Mouse (Mus musculus) hindbrain, embryonic 12.5 days (tissue): ENCODE measurements around the gene Olfr812. TPM values are rescaled to one million over a fixed set of nuclear protein-coding genes. Genes with fewer than 3 reads are reported as not detected.
"Not testable (repeated sequence)": the region's sequence is repeated elsewhere in the genome, so short reads cannot be mapped to it uniquely, and the experiment has no call there.

Experiments used
- ATAC-seq: fragments of 200-750 bp; cut with Nextera tagmentation; 2 replicates; pipeline ENCODE4 v1.8.0; 2017; ENCODE audit warnings: moderate TSS enrichment; ENCODE audit not compliant: low FRiP score
- H3K27ac ChIP-seq: fragments of 300-500 bp; sonication (generic); 2 replicates; pipeline ENCODE4 v1.5.1; 2016; ENCODE audit warnings: mild to moderate bottlenecking
- H3K27me3 ChIP-seq: fragments of 300-500 bp; sonication (generic); 2 replicates; pipeline ENCODE4 v1.6.1; 2016; ENCODE audit warnings: mild to moderate bottlenecking
- H3K36me3 ChIP-seq: fragments of 300-500 bp; sonication (generic); 2 replicates; pipeline ENCODE4 v1.6.1; 2016; ENCODE audit warnings: mild to moderate bottlenecking
- H3K4me1 ChIP-seq: fragments of 300-500 bp; sonication (generic); 2 replicates; pipeline ENCODE4 v1.6.1; 2016
- H3K4me2 ChIP-seq: fragments of 300-500 bp; sonication (generic); replicated peaks from 2 replicates; pipeline ENCODE4 v1.6.1; 2016; ENCODE audit warnings: mild to moderate bottlenecking
- H3K4me3 ChIP-seq: fragments of 300-500 bp; sonication (generic); 2 replicates; pipeline ENCODE4 v1.5.1; 2016; ENCODE audit warnings: mild to moderate bottlenecking
- H3K9ac ChIP-seq: fragments of 300-500 bp; sonication (generic); 2 replicates; pipeline ENCODE4 v1.6.1; 2016; ENCODE audit warnings: mild to moderate bottlenecking, moderate library complexity
- H3K9me3 ChIP-seq: fragments of 300-500 bp; sonication (generic); replicated peaks from 2 replicates; pipeline ENCODE4 v1.6.1; 2016; ENCODE audit warnings: mild to moderate bottlenecking
- WGBS: fragments of 180-500 bp; shearing (Covaris S2); methylation state at CpG from one replicate; pipeline ENCODE4 v1.1.7; 2016; 5-methylcytosine and 5-hydroxymethylcytosine counted together
- polyA plus RNA-seq: library from polyadenylated mRNA; unstranded; fragments of >200 nt; fragmentation: Nextera tagmentation; extraction: Ambion mirVana; gene quantifications from 2 replicates; pipeline ENCODE4 v1.2.1, GENCODE M21; 2016

Olfr812 gene
- polyA plus RNA-seq: not detected in 2 replicates

DNA sequence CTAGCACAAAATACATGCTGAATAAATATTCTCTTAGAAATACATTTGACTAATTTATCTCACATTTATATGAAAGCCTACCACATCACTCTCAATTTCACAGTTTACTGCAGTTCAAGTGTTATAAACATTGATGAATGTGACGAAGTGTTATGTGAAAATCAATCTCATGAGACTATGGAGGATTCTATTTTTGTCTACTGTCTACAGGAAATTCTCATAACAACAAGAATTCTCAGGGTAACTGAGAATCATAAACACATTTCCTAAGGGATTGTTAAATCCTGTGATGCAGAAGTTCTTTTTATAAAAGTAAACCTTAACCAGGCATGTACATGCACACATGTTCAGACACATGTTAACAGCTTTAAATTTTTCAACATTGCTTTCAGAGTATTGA lies at the start of gene Olfr812:
TSS of gene Olfr812 (minus strand) at position 101 of the 400 bp plus-strand sequence.
- no peaks in the 10 kb centered on the region for H3K9me3 ChIP-seq
- H3K27me3 ChIP-seq: no peaks in the 10 kb centered on the region
- H3K4me1 ChIP-seq: no peaks in the 10 kb centered on the region
- H3K27ac ChIP-seq: no peak within 1 kb of the TSS
- 77% methylated on average over 1 of the region's 1 CpGs for WGBS
- H3K4me2 ChIP-seq: no peak within 1 kb of the TSS
- no peak within 1 kb of the TSS for H3K9ac ChIP-seq
- H3K4me3 ChIP-seq: no peak within 1 kb of the TSS
- no peaks in the 10 kb centered on the region for H3K36me3 ChIP-seq
- no peak for ATAC-seq

DNA sequence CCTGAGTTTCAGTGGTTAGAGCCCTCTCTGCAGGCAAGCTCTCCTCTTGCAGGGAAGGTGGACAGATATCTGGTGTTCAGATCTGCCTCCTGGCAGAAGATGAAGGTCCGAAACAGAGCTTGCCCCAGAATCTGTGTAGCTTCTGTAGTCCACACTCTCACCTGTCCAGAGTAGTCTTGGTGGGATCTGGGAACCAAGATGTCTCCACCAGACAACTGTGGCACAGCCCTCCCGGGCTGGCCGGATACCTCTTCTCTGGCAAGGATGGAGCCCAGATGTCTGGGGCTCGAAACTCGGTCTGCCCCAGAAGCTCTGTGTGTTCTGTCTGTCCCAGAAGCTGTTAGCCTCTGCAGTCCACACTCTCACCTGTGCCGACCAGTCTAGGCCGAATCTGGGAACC lies 40.0 kb upstream of the Olfr812 start:
- no peaks in the 10 kb centered on the region for H3K27me3 ChIP-seq
- 91% methylated on average over 7 of the region's 7 CpGs for WGBS
- no peak overlapping the region for H3K4me3 ChIP-seq
- no peak for ATAC-seq
- H3K9ac ChIP-seq: no peak overlapping the region
- H3K36me3 ChIP-seq: no peaks in the 10 kb centered on the region
- no peaks in the 10 kb centered on the region for H3K9me3 ChIP-seq
- no peak overlapping the region for H3K4me2 ChIP-seq
- no peak overlapping the region for H3K27ac ChIP-seq
- H3K4me1 ChIP-seq: no peaks in the 10 kb centered on the region

DNA sequence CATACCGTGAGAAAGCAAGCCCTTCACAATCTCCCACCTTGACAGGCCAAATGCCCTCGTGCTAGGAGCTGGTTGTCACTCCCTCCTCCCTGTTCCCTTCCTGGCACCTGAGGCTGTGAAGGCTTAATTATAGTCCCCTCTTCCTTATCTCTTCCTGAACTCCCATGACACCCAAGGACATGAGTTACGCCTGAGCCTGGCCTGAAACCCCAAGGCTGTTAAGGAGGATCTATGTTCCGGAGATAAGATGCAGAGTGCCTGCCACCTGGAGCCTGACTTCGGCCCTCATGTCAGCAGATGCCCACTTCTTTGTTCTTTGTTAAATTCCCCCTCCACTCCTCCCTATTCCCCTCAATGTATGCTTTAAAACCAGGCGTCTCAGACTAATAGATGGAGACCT lies 39.6 kb upstream of the Olfr812 start:
- H3K27ac ChIP-seq, H3K4me2 ChIP-seq, H3K4me3 ChIP-seq, H3K9ac ChIP-seq, H3K4me1 ChIP-seq, H3K36me3 ChIP-seq, ATAC-seq, H3K9me3 ChIP-seq, H3K27me3 ChIP-seq: not testable (repeated sequence)
- WGBS: 83% methylated on average over 6 of the region's 6 CpGs

DNA sequence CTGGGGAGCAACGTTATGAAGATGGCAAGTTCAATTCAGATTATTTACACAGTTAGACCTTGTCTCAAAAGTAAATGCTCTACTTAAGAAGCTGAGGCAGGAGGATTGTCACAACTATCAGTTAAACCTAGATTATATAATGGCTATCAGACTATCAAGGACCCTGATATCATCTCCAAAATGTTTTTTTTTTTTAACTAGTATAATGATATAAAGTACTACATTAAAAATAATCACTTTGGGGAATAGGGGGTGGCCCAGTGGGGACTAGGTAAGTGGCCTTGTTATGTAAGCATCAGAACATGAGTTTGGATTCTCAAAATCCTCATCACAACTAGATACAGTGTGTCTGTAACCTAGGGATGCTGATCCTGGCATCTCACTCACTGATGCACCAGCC lies 33.9 kb upstream of the Olfr812 start, which contains the start of gene Olfr814:
TSS of gene Olfr814 (minus strand) at position 101 of the 400 bp plus-strand sequence.
- not testable (repeated sequence) for H3K27me3 ChIP-seq, H3K27ac ChIP-seq, H3K9me3 ChIP-seq, H3K36me3 ChIP-seq, H3K4me2 ChIP-seq, H3K4me3 ChIP-seq, ATAC-seq, H3K9ac ChIP-seq, H3K4me1 ChIP-seq
- WGBS: 64% methylated on average over 1 of the region's 1 CpGs

DNA sequence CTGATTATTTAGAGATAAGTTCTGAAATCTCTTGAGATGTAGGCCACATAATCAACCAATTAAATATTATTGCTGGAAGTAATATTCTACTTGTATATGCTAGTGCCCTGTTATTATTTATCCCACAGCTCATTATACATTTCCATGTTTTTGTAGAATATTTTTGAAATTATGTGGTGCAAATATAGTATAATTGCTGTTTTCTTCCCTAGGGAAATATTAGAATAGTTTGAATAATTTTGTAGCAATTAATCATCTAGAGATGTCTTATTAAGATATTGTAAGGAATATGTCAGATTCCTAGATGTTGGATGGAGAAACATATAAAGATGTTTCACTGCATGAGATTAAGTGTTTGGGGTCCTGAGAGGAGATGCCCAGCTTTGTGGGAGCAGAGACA lies 9.2 kb upstream of the Olfr812 start, which contains the start of gene Olfr813:
TSS of gene Olfr813 (plus strand) at position 301 of the 400 bp plus-strand sequence.
- Histone ChIP-seq H3K4me1 (no peaks in the 10 kb centered on the region), H3K9me3 (no peaks in the 10 kb centered on the region), H3K4me3 (no peak within 1 kb of the TSS), H3K4me2 (no peak within 1 kb of the TSS), H3K27me3 (no peaks in the 10 kb centered on the region), H3K9ac (no peak within 1 kb of the TSS), H3K27ac (no peak within 1 kb of the TSS), H3K36me3 (no peaks in the 10 kb centered on the region)
- no peak for ATAC-seq

DNA sequence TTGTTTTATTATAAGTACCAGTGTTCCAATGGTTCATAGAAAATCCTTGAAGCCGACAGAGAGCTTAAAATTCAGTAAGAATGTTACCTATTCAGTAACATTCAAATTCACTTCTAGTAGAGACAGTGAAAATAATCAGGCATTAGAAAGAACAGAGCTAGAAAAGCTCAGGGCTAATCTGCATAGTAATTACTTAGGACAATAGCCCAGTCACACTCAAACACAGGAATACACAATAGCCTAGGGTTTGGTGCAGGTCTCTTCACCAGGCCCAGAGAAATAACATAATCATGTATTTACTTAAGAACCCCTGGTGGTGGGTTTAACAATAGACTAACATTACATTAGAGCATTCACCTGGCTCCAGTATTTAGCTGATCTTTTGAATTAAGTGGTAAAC lies 1.4 kb upstream of the Olfr812 start:
- H3K9ac ChIP-seq: no peak overlapping the region
- 64% methylated on average over 1 of the region's 1 CpGs for WGBS
- H3K27ac ChIP-seq: no peak overlapping the region
- no peaks in the 10 kb centered on the region for H3K27me3 ChIP-seq
- H3K4me1 ChIP-seq: no peaks in the 10 kb centered on the region
- ATAC-seq: no peak
- H3K9me3 ChIP-seq: no peaks in the 10 kb centered on the region
- H3K4me3 ChIP-seq: no peak overlapping the region
- H3K4me2 ChIP-seq: no peak overlapping the region
- H3K36me3 ChIP-seq: no peaks in the 10 kb centered on the region

DNA sequence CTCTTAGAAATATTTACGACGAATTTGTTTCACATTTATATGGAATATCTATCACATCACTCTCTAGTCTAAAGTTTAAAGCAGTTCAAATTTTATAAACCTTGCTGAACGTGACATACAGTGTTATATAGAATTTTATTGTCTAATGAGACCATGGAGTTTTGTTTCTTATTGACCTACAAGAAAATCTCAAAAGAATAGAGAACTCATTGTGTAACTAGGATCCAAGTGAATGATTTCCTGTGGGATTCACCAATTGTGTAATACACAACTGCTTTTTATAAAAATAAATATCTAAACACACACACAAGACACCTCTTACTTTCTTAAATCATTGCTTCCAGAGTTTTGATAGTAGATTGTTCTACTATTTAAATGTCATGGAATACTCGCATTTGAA lies 41.6 kb downstream of the Olfr812 start, which contains the start of gene Olfr811:
TSS of gene Olfr811 (minus strand) at position 101 of the 400 bp plus-strand sequence.
- ATAC-seq: no peak
- H3K4me3 ChIP-seq: no peak within 1 kb of the TSS
- H3K27ac ChIP-seq: no peak within 1 kb of the TSS
- 86% methylated on average over 4 of the region's 4 CpGs for WGBS
- no peak within 1 kb of the TSS for H3K9ac ChIP-seq
- no peaks in the 10 kb centered on the region for H3K27me3 ChIP-seq
- no peaks in the 10 kb centered on the region for H3K9me3 ChIP-seq
- H3K4me1 ChIP-seq: no peaks in the 10 kb centered on the region
- no peaks in the 10 kb centered on the region for H3K36me3 ChIP-seq
- H3K4me2 ChIP-seq: no peak within 1 kb of the TSS

DNA sequence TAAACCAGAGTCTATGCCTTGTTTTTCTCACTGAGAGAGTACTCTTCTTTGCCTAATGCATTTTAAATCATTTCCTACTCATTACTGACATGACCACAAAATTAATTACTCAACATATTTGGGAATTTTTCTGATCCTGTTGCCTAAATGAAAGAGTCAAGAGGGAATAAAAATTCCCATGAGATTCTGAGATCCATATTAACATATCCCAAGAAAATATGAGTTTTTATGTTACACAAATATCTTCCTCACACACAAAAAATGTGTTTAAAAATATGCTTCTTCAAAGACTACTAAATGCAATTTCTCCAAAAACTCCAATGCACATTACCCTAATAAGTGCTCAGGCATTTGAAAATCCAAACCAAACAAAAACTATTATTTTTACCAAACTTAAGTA lies 51.1 kb downstream of the Olfr812 start, which contains the start of gene Olfr810:
TSS of gene Olfr810 (minus strand) at position 101 of the 400 bp plus-strand sequence.
- Histone ChIP-seq H3K4me1 (no peaks in the 10 kb centered on the region), H3K27me3 (no peaks in the 10 kb centered on the region), H3K9ac (no peak within 1 kb of the TSS), H3K9me3 (no peaks in the 10 kb centered on the region), H3K4me2 (no peak within 1 kb of the TSS), H3K27ac (no peak within 1 kb of the TSS), H3K36me3 (no peaks in the 10 kb centered on the region), H3K4me3 (no peak within 1 kb of the TSS)
- ATAC-seq: no peak

Other genes with a start within 250 kb of the Olfr812 start
- not detected in 2 replicates for gene Olfr796, start 233.5 kb downstream of the Olfr812 start, polyA plus RNA-seq
- not detected in 2 replicates for gene Olfr798, start 218.2 kb downstream of the Olfr812 start, polyA plus RNA-seq
- not detected in 2 replicates for gene Olfr799, start 208.6 kb downstream of the Olfr812 start, polyA plus RNA-seq
- not detected in 2 replicates for gene Olfr800, start 188.4 kb downstream of the Olfr812 start, polyA plus RNA-seq
- not detected in 2 replicates for gene Olfr801, start 172.2 kb downstream of the Olfr812 start, polyA plus RNA-seq
- gene Olfr802, start 157.9 kb downstream of the Olfr812 start, polyA plus RNA-seq: 0.04 TPM in 1 of 2 replicates, not detected in the other
- not detected in 2 replicates for gene Olfr803, start 151.8 kb downstream of the Olfr812 start, polyA plus RNA-seq
- not detected in 2 replicates for gene Olfr804, start 142.9 kb downstream of the Olfr812 start, polyA plus RNA-seq
- gene Olfr805, start 116.7 kb downstream of the Olfr812 start, polyA plus RNA-seq: not detected in 2 replicates
- gene Olfr806, start 104.2 kb downstream of the Olfr812 start, polyA plus RNA-seq: not detected in 2 replicates
- gene Olfr807, start 88.3 kb downstream of the Olfr812 start, polyA plus RNA-seq: not detected in 2 replicates
- not detected in 2 replicates for gene Olfr808, start 80.6 kb downstream of the Olfr812 start, polyA plus RNA-seq
- gene Olfr809, start 71.5 kb downstream of the Olfr812 start, polyA plus RNA-seq: not detected in 2 replicates
- gene Olfr810, start 51.2 kb downstream of the Olfr812 start, polyA plus RNA-seq: not detected in 2 replicates
- gene Olfr811, start 41.7 kb downstream of the Olfr812 start, polyA plus RNA-seq: not detected in 2 replicates
- not detected in 2 replicates for gene Olfr813, start 9.3 kb upstream of the Olfr812 start, polyA plus RNA-seq
- gene Olfr814, start 33.8 kb upstream of the Olfr812 start, polyA plus RNA-seq: not detected in 2 replicates
- not detected in 2 replicates for gene Olfr815, start 59.8 kb upstream of the Olfr812 start, polyA plus RNA-seq
- not detected in 2 replicates for gene Olfr816, start 69.5 kb upstream of the Olfr812 start, polyA plus RNA-seq
- not detected in 2 replicates for gene Olfr818, start 103.0 kb upstream of the Olfr812 start, polyA plus RNA-seq
- gene Olfr819, start 121.2 kb upstream of the Olfr812 start, polyA plus RNA-seq: not detected in 2 replicates
- gene Olfr247, start 130.0 kb upstream of the Olfr812 start, polyA plus RNA-seq: not detected in 2 replicates
- not detected in 2 replicates for gene Gm10310, start 139.0 kb upstream of the Olfr812 start, polyA plus RNA-seq
- not detected in 2 replicates for gene Olfr820, start 166.5 kb upstream of the Olfr812 start, polyA plus RNA-seq
- not detected in 2 replicates for gene Olfr821, start 184.3 kb upstream of the Olfr812 start, polyA plus RNA-seq
- not detected in 2 replicates for gene Olfr822, start 225.1 kb upstream of the Olfr812 start, polyA plus RNA-seq